Mouse (Mus musculus): ENCODE measurements around the gene Plxnd1. TPM values are rescaled to one million over a fixed set of nuclear protein-coding genes. Genes with fewer than 3 reads are reported as not detected.

Gene Plxnd1
- 9.1 and 11.3 TPM in 2 replicates for polyA plus RNA-seq (2015; fragmentation: Nextera tagmentation; extraction: Ambion mirVana)

- under 1% methylated on average over 26 of the region's 51 CpGs for WGBS
- Histone ChIP-seq H3K4me2 (peak within 1 kb of the TSS; percentile 88), H3K4me1 (replicated peaks) (peaks cover 57% of the 10 kb centered on the region), H3K27ac (peak within 1 kb of the TSS; percentile 40), H3K4me3 (peak within 1 kb of the TSS; percentile 55), H3K9me3 (no peaks in the 10 kb centered on the region), H3K9ac (peak within 1 kb of the TSS; percentile 70), H3K27me3 (peaks cover 71% of the 10 kb centered on the region), H3K36me3 (no peaks in the 10 kb centered on the region)
- ATAC-seq (ENCODE audit: low FRiP score): peak; percentile 41
Measured at GRCm38 (mm10) chr6:115994877-115995520, at the start of gene Plxnd1. Gene Plxnd1, minus strand, starts transcription at chr6:115995005.

- 0 out of 2 replicates have a peak overlapping the region, but pooled peaks have one; percentile 18 for H3K27ac ChIP-seq
- H3K4me2 ChIP-seq: no peak overlapping the region
- no peaks in the 10 kb centered on the region for H3K27me3 ChIP-seq
- WGBS: 49% methylated on average over 2 of the region's 2 CpGs
- no peak overlapping the region for H3K9ac ChIP-seq
- H3K4me1 ChIP-seq (replicated peaks): peaks cover 14% of the 10 kb centered on the region
- H3K9me3 ChIP-seq: peaks cover 3% of the 10 kb centered on the region; the same call in 1 of the 2 replicates
- peaks cover 11% of the 10 kb centered on the region for H3K36me3 ChIP-seq
- H3K4me3 ChIP-seq: no peak overlapping the region
- no peak for ATAC-seq (ENCODE audit: low FRiP score)
Measured at GRCm38 (mm10) chr6:116044039-116044438, 49.2 kb upstream of the Plxnd1 start.

GRCm38 (mm10) chr6:116038222-116038621 lies 43.4 kb upstream of the Plxnd1 start:
- H3K27me3 ChIP-seq: no peaks in the 10 kb centered on the region
- H3K36me3 ChIP-seq: peaks cover 13% of the 10 kb centered on the region
- H3K4me1 ChIP-seq (replicated peaks): 0 out of 2 replicates have a peak, but pooled peaks cover 3% of the 10 kb centered on the region
- WGBS: 92% methylated on average over 2 of the region's 2 CpGs
- H3K27ac ChIP-seq: no peak overlapping the region
- no peak overlapping the region for H3K4me3 ChIP-seq
- H3K9me3 ChIP-seq: peaks cover 3% of the 10 kb centered on the region; the same call in 1 of the 2 replicates
- no peak overlapping the region for H3K4me2 ChIP-seq
- no peak overlapping the region for H3K9ac ChIP-seq
- no peak for ATAC-seq (ENCODE audit: low FRiP score)

DNA sequence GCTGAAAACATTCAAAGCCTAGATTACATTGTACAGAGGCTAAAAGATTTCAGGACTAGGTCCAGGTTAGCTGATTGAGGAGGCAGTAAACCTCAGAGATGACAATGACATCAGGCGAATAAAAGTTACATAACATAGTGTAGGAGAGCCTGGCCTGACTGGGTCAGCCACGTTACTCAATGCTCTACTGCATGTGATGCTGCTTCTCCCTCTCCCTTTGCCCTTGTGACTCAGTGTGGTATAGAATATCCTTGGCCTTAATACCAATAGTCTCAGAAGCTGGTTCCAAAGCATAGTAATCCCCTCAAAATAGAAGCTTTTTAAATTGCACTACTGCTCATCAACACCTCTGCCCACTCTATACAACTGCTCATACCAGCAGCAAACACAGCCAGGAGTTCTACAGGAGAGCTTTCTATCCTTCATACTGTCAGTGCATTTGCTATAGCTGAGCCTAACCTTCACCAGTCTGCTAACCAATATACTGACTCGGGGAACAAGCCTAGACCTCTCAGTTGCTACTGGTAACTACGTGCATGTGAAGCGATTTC lies 42.6 kb upstream of the Plxnd1 start:
- H3K27me3 ChIP-seq: no peaks in the 10 kb centered on the region
- no peak for ATAC-seq (ENCODE audit: low FRiP score)
- no peak overlapping the region for H3K4me2 ChIP-seq
- H3K4me1 ChIP-seq (replicated peaks): 0 out of 2 replicates have a peak, but pooled peaks cover 3% of the 10 kb centered on the region
- no peaks in the 10 kb centered on the region for H3K9me3 ChIP-seq
- H3K9ac ChIP-seq: no peak overlapping the region
- H3K36me3 ChIP-seq: peaks cover 8% of the 10 kb centered on the region; the same call in 1 of the 2 replicates
- no peak overlapping the region for H3K4me3 ChIP-seq
- no peak overlapping the region for H3K27ac ChIP-seq
- WGBS: 85% methylated on average over 5 of the region's 5 CpGs

- H3K4me2 ChIP-seq: no peak overlapping the region
- H3K36me3 ChIP-seq: peaks cover 8% of the 10 kb centered on the region; the same call in 1 of the 2 replicates
- no peak for ATAC-seq (ENCODE audit: low FRiP score)
- no peak overlapping the region for H3K9ac ChIP-seq
- no peak overlapping the region for H3K27ac ChIP-seq
- H3K4me3 ChIP-seq: no peak overlapping the region
- no peaks in the 10 kb centered on the region for H3K9me3 ChIP-seq
- 0 out of 2 replicates have a peak, but pooled peaks cover 3% of the 10 kb centered on the region for H3K4me1 ChIP-seq (replicated peaks)
- H3K27me3 ChIP-seq: no peaks in the 10 kb centered on the region
- 94% methylated on average over 2 of the region's 2 CpGs for WGBS
Measured at GRCm38 (mm10) chr6:116036555-116036954, 41.8 kb upstream of the Plxnd1 start.

- Histone ChIP-seq H3K9ac (no peak overlapping the region), H3K4me3 (no peak overlapping the region), H3K4me2 (no peak overlapping the region), H3K36me3 (peaks cover 8% of the 10 kb centered on the region; the same call in 1 of the 2 replicates), H3K27me3 (no peaks in the 10 kb centered on the region), H3K27ac (no peak overlapping the region), H3K9me3 (no peaks in the 10 kb centered on the region), H3K4me1 (replicated peaks) (no peaks in the 10 kb centered on the region)
- no peak for ATAC-seq (ENCODE audit: low FRiP score)
- WGBS: 95% methylated on average over 5 of the region's 5 CpGs
Measured at GRCm38 (mm10) chr6:116031052-116031451, 36.2 kb upstream of the Plxnd1 start.

DNA sequence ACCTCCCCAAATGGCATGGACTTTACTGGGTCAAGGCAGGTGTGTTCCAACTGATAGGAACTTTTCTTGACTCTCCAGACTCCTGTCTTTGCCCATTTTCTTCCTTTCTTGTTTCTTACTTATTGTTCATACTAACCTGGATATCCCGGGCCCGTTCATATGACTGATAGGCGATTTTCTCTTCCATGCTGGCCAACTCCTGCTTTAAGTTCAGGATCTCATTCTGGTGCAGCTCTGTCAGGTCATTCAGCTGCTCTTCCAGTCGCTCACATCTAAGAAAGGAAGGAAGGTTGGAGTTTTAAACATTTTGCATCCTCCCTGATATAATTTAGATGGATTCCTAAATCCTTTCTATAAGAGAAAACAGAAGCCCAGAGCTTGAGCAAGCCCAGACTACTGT lies 29.9 kb upstream of the Plxnd1 start:
- WGBS: 89% methylated on average over 4 of the region's 4 CpGs
- no peak for ATAC-seq (ENCODE audit: low FRiP score)

GRCm38 (mm10) chr6:116021961-116022485 lies 27.2 kb upstream of the Plxnd1 start:
- H3K9me3 ChIP-seq: peaks cover 9% of the 10 kb centered on the region
- H3K4me3 ChIP-seq: no peak overlapping the region
- H3K36me3 ChIP-seq: peaks cover 41% of the 10 kb centered on the region
- no peaks in the 10 kb centered on the region for H3K27me3 ChIP-seq
- no peak overlapping the region for H3K27ac ChIP-seq
- no peak overlapping the region for H3K9ac ChIP-seq
- H3K4me1 ChIP-seq (replicated peaks): no peaks in the 10 kb centered on the region
- 0 out of 2 replicates have a peak, but pooled peaks have one; percentile 36 for ATAC-seq (ENCODE audit: low FRiP score)
- no peak overlapping the region for H3K4me2 ChIP-seq
- 85% methylated on average over 9 of the region's 9 CpGs for WGBS

More for the DNA sequence above, 29.9 kb upstream of the Plxnd1 start:
- no peak overlapping the region for H3K9ac ChIP-seq
- peaks cover 37% of the 10 kb centered on the region for H3K36me3 ChIP-seq
- no peaks in the 10 kb centered on the region for H3K27me3 ChIP-seq
- no peak overlapping the region for H3K4me2 ChIP-seq
- H3K4me1 ChIP-seq (replicated peaks): no peaks in the 10 kb centered on the region
- no peak overlapping the region for H3K4me3 ChIP-seq
- H3K9me3 ChIP-seq: peaks cover 9% of the 10 kb centered on the region
- H3K27ac ChIP-seq: no peak overlapping the region

- no peaks in the 10 kb centered on the region for H3K4me1 ChIP-seq (replicated peaks)
- H3K27me3 ChIP-seq: no peaks in the 10 kb centered on the region
- no peak overlapping the region for H3K27ac ChIP-seq
- H3K36me3 ChIP-seq: peaks cover 18% of the 10 kb centered on the region
- no peak for ATAC-seq (ENCODE audit: low FRiP score)
- WGBS: 96% methylated on average over 3 of the region's 3 CpGs
- H3K9me3 ChIP-seq: no peaks in the 10 kb centered on the region
- H3K9ac ChIP-seq: no peak overlapping the region
- H3K4me3 ChIP-seq: no peak overlapping the region
- no peak overlapping the region for H3K4me2 ChIP-seq
Measured at GRCm38 (mm10) chr6:116015902-116016301, 21.1 kb upstream of the Plxnd1 start.

DNA sequence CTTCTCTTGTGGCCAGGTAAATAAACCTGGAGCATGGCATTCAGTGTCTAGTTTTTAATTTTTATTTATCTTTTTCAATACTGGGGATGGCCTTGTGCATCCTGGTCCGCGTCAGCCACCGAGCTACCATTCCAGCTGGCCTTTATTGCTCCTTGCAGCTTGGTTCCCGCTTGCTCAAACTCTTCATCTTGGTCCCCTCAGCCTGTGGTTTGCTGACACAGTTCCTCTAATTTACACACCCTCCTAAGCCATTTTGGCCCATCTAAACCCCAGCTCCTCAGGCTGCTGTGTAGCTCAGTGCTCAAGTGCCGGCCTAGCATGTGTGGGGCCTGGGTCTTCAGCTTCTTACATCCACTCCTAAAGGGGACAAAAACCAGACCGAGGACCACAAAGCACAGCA lies 19.3 kb upstream of the Plxnd1 start:
- no peak for ATAC-seq (ENCODE audit: low FRiP score)
- Histone ChIP-seq H3K27me3 (no peaks in the 10 kb centered on the region), H3K4me1 (replicated peaks) (no peaks in the 10 kb centered on the region), H3K9me3 (no peaks in the 10 kb centered on the region), H3K27ac (no peak overlapping the region), H3K36me3 (0 out of 2 replicates have a peak, but pooled peaks cover 4% of the 10 kb centered on the region), H3K4me3 (no peak overlapping the region), H3K9ac (no peak overlapping the region), H3K4me2 (no peak overlapping the region)
- WGBS: 85% methylated on average over 6 of the region's 6 CpGs

GRCm38 (mm10) chr6:116013687-116014086 lies 18.9 kb upstream of the Plxnd1 start:
- Histone ChIP-seq H3K27me3 (no peaks in the 10 kb centered on the region), H3K9ac (no peak overlapping the region), H3K4me3 (no peak overlapping the region), H3K4me2 (no peak overlapping the region), H3K4me1 (replicated peaks) (no peaks in the 10 kb centered on the region), H3K9me3 (no peaks in the 10 kb centered on the region), H3K36me3 (no peaks in the 10 kb centered on the region), H3K27ac (no peak overlapping the region)
- 72% methylated on average over 3 of the region's 3 CpGs for WGBS
- ATAC-seq (ENCODE audit: low FRiP score): no peak

- Histone ChIP-seq H3K27me3 (peaks cover 9% of the 10 kb centered on the region; the same call in 1 of the 2 replicates), H3K27ac (no peak overlapping the region), H3K4me3 (no peak overlapping the region), H3K9ac (no peak overlapping the region), H3K4me1 (replicated peaks) (no peaks in the 10 kb centered on the region), H3K36me3 (no peaks in the 10 kb centered on the region), H3K4me2 (no peak overlapping the region), H3K9me3 (no peaks in the 10 kb centered on the region)
- WGBS: 6% methylated on average over 6 of the region's 6 CpGs
- peak; percentile 64; the same call in 1 of the 2 replicates for ATAC-seq (ENCODE audit: low FRiP score)
Measured at GRCm38 (mm10) chr6:116010541-116010940, 15.7 kb upstream of the Plxnd1 start.

All from hindbrain, embryonic 13.5 days (tissue).